Mouse (Mus musculus) heart, embryonic 10.5 days (tissue): ENCODE measurements at regions not wholly inside any gene's neighbourhood (a gene's known extent, or its start where the extent isn't known, plus 50 kb on each side); places are given as distances from the start of the nearest gene placed in this dataset.

Experiments
- DNase-seq: peaks from one replicate; pipeline ENCODE4 v3.0.0-alpha.2; 2017; ENCODE audit warnings: low spot score
- H3K27ac ChIP-seq: fragments of 300-500 bp; sonication (generic); 2 replicates; pipeline ENCODE4 v1.5.1; 2016; ENCODE audit warnings: mild to moderate bottlenecking
- H3K27me3 ChIP-seq: fragments of 300-500 bp; sonication (generic); 2 replicates; pipeline ENCODE4 v1.6.1; 2016; ENCODE audit warnings: mild to moderate bottlenecking; ENCODE audit not compliant: poor library complexity, insufficient read depth, severe bottlenecking
- H3K36me3 ChIP-seq: fragments of 300-500 bp; sonication (generic); 2 replicates; pipeline ENCODE4 v1.6.1; 2016; ENCODE audit warnings: mild to moderate bottlenecking, moderate library complexity
- H3K4me1 ChIP-seq: fragments of 300-500 bp; sonication (generic); 2 replicates; pipeline ENCODE4 v1.6.1; 2016; ENCODE audit warnings: mild to moderate bottlenecking
- H3K4me3 ChIP-seq: fragments of 300-500 bp; sonication (generic); 2 replicates; pipeline ENCODE4 v1.5.1; 2016; ENCODE audit warnings: mild to moderate bottlenecking, moderate library complexity
- H3K9me3 ChIP-seq: fragments of 300-500 bp; sonication (generic); 2 replicates; pipeline ENCODE4 v1.6.1; 2016; ENCODE audit warnings: mild to moderate bottlenecking, moderate library complexity
- whole genome bisulfite sequencing: fragments of 180-500 bp; shearing (Covaris S2); methylation state at CpG from one replicate; pipeline ENCODE4 v1.1.7; 2016; 5-methylcytosine and 5-hydroxymethylcytosine counted together

GRCm38 (mm10) chr17:64984276-64985011 lies 148.6 kb upstream of the 4930583I09Rik start:
- Histone ChIP-seq H3K9me3 (no peaks in the 10 kb centered on the region), H3K27me3 (no peaks in the 10 kb centered on the region), H3K36me3 (no peaks in the 10 kb centered on the region), H3K4me1 (no peaks in the 10 kb centered on the region), H3K27ac (no peak overlapping the region), H3K4me3 (no peak overlapping the region)
- DNase-seq = no peak
- WGBS = 70% methylated on average over 14 of the region's 14 CpGs

DNA sequence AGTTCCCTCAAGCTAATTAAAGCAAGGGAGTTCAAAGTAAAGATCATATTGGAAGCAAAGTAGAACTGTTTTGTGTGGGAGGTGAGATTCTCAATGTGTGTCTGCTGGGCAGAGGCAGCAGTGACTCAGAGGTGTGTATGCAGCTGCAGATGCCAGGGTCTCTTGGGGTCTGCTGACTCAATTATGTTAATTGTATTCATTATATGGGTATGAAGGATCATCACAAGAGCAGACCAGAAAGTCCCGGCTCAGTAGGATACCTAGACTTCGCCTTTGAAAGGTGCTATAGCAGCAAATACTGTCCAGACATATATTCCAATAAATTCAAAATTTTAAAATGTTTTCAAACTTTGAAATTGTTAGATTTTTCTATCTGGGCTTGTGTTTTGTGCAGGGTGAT lies 147.6 kb upstream of the 4930583I09Rik start:
- 87% methylated on average over 2 of the region's 2 CpGs for WGBS
- Histone ChIP-seq H3K27me3 (no peaks in the 10 kb centered on the region), H3K4me3 (no peak overlapping the region)

GRCm38 (mm10) chr17:64964153-64964552 lies 128.3 kb upstream of the 4930583I09Rik start:
- Histone ChIP-seq H3K27me3 (no peaks in the 10 kb centered on the region), H3K36me3 (no peaks in the 10 kb centered on the region), H3K27ac (no peak overlapping the region), H3K9me3 (no peaks in the 10 kb centered on the region), H3K4me3 (no peak overlapping the region), H3K4me1 (no peaks in the 10 kb centered on the region)
- DNase-seq = no peak
- 80% methylated on average over 4 of the region's 4 CpGs for WGBS

More for the DNA sequence above, 147.6 kb upstream of the 4930583I09Rik start:
- Histone ChIP-seq H3K4me1 (no peaks in the 10 kb centered on the region), H3K27ac (no peak overlapping the region), H3K9me3 (no peaks in the 10 kb centered on the region), H3K36me3 (no peaks in the 10 kb centered on the region)
- no peak for DNase-seq

DNA sequence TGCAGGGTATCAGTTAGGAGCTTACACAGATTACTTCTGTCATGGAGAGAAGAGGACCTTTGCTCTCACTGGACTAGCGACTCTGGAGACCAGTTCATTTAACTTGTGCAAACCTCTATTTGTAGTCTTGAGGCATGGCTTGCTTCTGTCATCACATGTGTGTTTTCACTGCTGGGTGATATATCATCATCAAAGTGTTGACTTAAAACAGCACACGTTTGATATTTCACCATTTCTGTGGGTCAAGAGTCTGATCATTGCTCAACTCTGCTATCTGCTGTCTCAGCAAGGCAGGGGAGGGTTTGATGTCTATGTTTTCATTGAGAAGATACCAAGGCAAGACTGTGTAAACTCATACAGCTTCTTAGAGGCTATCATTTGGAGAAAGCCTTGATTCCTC lies 126.0 kb upstream of the 4930583I09Rik start:
- H3K36me3 ChIP-seq = no peaks in the 10 kb centered on the region
- H3K9me3 ChIP-seq = no peaks in the 10 kb centered on the region
- H3K27ac ChIP-seq = no peak overlapping the region
- H3K27me3 ChIP-seq = no peaks in the 10 kb centered on the region
- 38% methylated on average over 2 of the region's 2 CpGs for WGBS
- no peak overlapping the region for H3K4me3 ChIP-seq
- no peaks in the 10 kb centered on the region for H3K4me1 ChIP-seq
- DNase-seq = no peak

DNA sequence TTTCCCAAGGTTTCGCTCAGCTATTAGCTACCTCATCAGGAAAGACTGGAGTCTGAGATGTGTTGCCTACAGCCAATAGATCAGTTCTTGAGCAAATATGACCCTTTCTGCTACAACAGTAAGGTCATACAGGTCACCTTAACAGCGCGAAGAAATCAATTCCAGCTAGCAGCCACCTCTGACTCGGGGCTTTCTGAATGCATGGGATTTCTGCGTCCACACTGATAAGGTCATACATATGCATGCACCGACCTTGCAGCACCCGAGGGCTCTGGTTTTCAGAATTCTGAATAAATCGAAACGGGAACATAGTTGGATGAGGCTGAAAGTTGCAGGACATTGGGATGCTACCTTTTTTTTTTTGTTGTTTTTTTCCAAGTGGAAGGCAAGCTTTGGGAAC lies 121.6 kb upstream of the 4930583I09Rik start:
- H3K9me3 ChIP-seq = no peaks in the 10 kb centered on the region
- no peaks in the 10 kb centered on the region for H3K27me3 ChIP-seq
- no peaks in the 10 kb centered on the region for H3K36me3 ChIP-seq
- H3K4me3 ChIP-seq = no peak overlapping the region
- no peak overlapping the region for H3K27ac ChIP-seq
- 80% methylated on average over 9 of the region's 9 CpGs for WGBS
- H3K4me1 ChIP-seq = no peaks in the 10 kb centered on the region
- DNase-seq = no peak

DNA sequence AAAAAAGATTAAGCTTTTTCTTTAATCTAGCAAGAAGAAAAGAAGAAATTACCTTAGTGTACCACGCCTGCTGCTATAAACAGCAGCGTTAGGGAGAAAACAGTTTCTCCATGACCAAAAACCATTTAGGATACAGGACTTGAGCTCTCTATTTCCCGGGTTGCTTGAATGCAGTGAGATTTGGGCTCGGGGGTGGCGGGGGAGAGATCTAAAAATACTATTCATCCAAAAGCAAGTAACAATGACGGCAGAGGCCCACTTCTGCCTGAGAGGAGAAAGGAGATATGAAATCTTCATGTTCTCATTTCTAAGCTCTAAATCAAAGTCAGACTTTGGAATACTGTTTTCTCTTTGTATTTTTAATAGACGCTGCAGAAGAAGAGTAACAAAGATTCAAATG lies 120.6 kb upstream of the 4930583I09Rik start:
- 63% methylated on average over 7 of the region's 7 CpGs for WGBS
- Histone ChIP-seq H3K4me1 (no peaks in the 10 kb centered on the region), H3K36me3 (no peaks in the 10 kb centered on the region), H3K27me3 (no peaks in the 10 kb centered on the region), H3K9me3 (no peaks in the 10 kb centered on the region), H3K4me3 (no peak overlapping the region), H3K27ac (no peak overlapping the region)
- DNase-seq = no peak

GRCm38 (mm10) chr17:64953275-64953674 lies 117.4 kb upstream of the 4930583I09Rik start:
- Histone ChIP-seq H3K9me3 (no peaks in the 10 kb centered on the region), H3K36me3 (no peaks in the 10 kb centered on the region), H3K27ac (no peak overlapping the region), H3K4me3 (no peak overlapping the region), H3K4me1 (no peaks in the 10 kb centered on the region), H3K27me3 (no peaks in the 10 kb centered on the region)
- WGBS = 94% methylated on average over 7 of the region's 7 CpGs
- no peak for DNase-seq

- Histone ChIP-seq H3K4me1 (no peaks in the 10 kb centered on the region), H3K9me3 (no peaks in the 10 kb centered on the region), H3K4me3 (no peak overlapping the region), H3K36me3 (no peaks in the 10 kb centered on the region), H3K27me3 (no peaks in the 10 kb centered on the region), H3K27ac (no peak overlapping the region)
- no peak for DNase-seq
- WGBS = 85% methylated on average over 1 of the region's 1 CpGs
Observed at GRCm38 (mm10) chr17:64951625-64951940, 115.7 kb upstream of the 4930583I09Rik start.

DNA sequence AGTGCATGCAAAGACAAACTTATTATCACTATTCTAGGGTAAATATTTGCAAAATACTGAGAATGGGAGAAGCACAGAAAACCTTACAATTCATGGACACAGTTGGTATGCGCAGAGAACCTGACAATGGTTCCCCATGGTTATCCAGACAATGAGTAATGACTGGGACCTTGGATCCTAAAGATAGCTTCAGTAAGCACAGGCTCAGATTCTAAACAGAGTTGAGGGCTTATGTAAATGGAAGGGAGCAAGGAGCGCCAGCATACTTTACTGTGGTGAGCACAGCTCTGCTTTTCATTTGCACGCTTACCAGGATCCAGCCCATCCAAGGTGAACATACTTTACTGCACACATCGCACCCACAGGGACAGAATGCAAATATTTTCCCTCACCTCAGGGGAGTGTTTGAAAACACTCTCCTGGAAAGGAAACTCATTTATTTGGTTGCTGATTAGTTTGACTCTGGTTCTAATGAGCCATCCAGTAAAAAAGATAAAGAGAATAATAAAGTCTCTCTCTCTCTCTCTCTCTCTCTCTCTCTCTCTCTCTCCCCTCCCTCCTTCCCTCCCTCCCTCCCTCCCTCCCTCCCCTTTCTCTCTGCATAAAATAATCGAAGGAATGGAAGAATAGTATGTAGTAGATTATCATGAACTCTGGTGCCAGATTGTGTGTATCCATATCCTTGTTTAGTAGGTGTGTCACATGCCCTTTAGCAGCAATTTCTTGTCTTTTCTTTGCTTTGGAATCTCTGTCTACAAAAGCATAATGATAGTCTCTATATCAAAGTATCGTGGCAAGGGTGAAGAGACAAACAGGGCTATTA lies 115.1 kb upstream of the 4930583I09Rik start:
- no peaks in the 10 kb centered on the region for H3K4me1 ChIP-seq
- DNase-seq = no peak
- 73% methylated on average over 6 of the region's 6 CpGs for WGBS
- H3K27ac ChIP-seq = no peak overlapping the region
- H3K27me3 ChIP-seq = no peaks in the 10 kb centered on the region
- no peaks in the 10 kb centered on the region for H3K36me3 ChIP-seq
- no peak overlapping the region for H3K4me3 ChIP-seq
- no peaks in the 10 kb centered on the region for H3K9me3 ChIP-seq

DNA sequence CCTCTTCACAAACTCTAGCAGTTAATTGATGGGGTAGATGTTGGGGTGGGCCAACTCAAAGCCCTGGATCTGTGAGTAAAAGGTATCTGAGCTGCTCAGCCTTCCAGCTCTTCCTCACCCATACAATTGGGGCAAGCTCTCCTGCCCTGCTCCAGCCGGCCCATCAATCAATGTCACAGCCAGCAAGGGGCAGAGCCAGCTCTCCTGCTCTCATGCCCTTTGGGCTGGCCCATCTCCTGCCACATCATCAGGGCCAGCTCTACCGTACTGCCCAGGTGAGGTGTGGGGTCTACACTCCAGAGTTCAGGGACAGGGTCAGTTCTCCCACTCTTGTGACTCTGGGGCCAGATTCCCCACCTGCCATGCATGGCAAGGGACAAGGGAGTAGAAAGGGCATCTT lies 107.3 kb upstream of the 4930583I09Rik start:
- H3K4me3 ChIP-seq = no peak overlapping the region
- H3K27me3 ChIP-seq = no peaks in the 10 kb centered on the region
- no peak overlapping the region for H3K27ac ChIP-seq
- H3K4me1 ChIP-seq = no peaks in the 10 kb centered on the region
- DNase-seq = peak; percentile 62
- WGBS = 71% methylated on average over 2 of the region's 2 CpGs
- no peaks in the 10 kb centered on the region for H3K9me3 ChIP-seq
- no peaks in the 10 kb centered on the region for H3K36me3 ChIP-seq

GRCm38 (mm10) chr17:64941555-64941954 lies 105.7 kb upstream of the 4930583I09Rik start:
- peak; percentile 30 for DNase-seq
- Histone ChIP-seq H3K9me3 (no peaks in the 10 kb centered on the region), H3K27ac (no peak overlapping the region), H3K4me1 (peaks cover 6% of the 10 kb centered on the region), H3K27me3 (no peaks in the 10 kb centered on the region), H3K36me3 (no peaks in the 10 kb centered on the region), H3K4me3 (no peak overlapping the region)
- WGBS = 90% methylated on average over 6 of the region's 6 CpGs

DNA sequence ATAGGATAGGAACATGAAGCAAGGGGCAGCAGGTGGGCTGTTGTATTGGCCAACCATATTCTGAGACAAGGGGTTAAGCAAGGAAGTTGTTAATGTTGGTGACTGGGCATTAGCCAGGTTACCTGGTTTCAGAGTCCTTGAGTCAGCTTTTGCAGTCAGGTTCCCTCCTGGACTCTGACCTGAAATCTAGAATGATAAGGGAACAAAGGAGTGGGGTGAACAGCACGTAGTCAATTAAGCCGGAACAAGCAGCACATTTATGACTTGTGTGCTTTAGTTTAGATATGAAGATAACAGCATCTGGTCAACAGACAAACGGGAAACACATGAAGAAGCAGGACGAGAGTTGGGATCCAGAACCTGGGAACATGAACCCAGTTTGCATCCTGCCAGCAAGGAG lies 99.8 kb upstream of the 4930583I09Rik start:
- no peaks in the 10 kb centered on the region for H3K27me3 ChIP-seq
- DNase-seq = no peak
- H3K9me3 ChIP-seq = no peaks in the 10 kb centered on the region
- no peak overlapping the region for H3K27ac ChIP-seq
- H3K4me3 ChIP-seq = no peak overlapping the region
- H3K36me3 ChIP-seq = no peaks in the 10 kb centered on the region
- peaks cover 6% of the 10 kb centered on the region for H3K4me1 ChIP-seq
- WGBS = 68% methylated on average over 4 of the region's 4 CpGs

GRCm38 (mm10) chr17:64934411-64934810 lies 98.5 kb upstream of the 4930583I09Rik start:
- no peak overlapping the region for H3K4me3 ChIP-seq
- no peaks in the 10 kb centered on the region for H3K27me3 ChIP-seq
- H3K36me3 ChIP-seq = no peaks in the 10 kb centered on the region
- no peak for DNase-seq
- H3K27ac ChIP-seq = no peak overlapping the region
- 71% methylated on average over 1 of the region's 1 CpGs for WGBS
- H3K4me1 ChIP-seq = peaks cover 6% of the 10 kb centered on the region
- H3K9me3 ChIP-seq = no peaks in the 10 kb centered on the region
